Mouse (Mus musculus) layer of hippocampus, adult 11-12 months (tissue): Measurements from ENCODE around the gene Hebp1.

Experiments
- DNase-seq: peaks from one replicate; pipeline ENCODE4 v3.0.0; 2022; ENCODE audit warnings: low spot score

Gene Hebp1

DNA sequence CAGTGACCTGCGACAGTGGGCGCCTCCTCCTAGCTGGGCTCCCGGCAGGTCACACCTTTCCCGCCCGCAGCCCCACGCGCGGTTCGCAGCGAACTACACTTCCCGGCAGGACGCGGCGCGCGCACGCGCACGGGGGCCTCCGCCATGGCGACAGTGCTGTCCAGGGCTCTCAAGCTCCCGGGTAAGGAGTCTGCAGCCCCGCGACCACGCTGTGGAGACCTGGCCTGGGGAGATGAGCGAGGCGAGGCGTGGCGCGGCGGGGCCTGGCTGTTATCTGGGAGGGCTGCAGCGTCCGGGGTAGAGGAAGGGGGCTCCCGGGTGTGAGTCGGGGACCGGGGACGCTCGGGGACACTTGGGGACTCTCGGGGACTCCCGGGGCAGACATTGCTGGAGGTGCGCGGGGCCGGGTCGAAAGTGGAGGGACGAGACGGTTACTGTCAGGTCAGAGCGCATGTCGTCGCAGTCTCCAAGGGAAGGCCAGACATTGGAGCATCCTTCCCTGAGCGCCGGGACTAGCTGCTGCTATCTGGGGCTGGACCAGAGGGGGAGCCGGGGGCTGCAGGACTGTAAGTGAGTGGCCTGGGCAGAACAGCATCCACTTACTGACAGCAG, at the start of gene Hebp1, which contains the start of gene Fam234b:
Gene Hebp1, minus strand, starts transcription at position 102 of the 612 bp plus-strand sequence.
Gene Fam234b, plus strand, starts transcription at position 57 of the 612 bp plus-strand sequence.
- peak; percentile 88 for DNase-seq

DNA sequence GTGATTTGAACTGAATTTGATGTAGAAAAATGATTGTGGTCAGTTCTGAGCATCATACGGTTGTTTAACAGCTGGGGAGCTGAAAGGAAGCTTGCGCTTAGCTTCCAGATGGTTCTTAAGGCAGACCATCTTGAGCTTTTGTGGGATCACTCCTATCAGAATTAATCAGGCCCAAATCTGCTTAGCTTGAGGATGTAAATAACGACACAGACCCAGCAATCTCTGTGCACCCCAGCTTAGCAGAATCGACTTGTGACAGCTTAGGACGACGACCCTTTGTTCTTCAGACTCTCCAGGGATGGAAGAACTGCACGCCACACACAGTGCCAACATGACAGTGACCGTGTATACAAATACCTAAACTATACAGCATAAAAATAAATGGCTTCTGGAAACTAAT, 47.8 kb upstream of the Hebp1 start:
- DNase-seq, result no peak

DNA sequence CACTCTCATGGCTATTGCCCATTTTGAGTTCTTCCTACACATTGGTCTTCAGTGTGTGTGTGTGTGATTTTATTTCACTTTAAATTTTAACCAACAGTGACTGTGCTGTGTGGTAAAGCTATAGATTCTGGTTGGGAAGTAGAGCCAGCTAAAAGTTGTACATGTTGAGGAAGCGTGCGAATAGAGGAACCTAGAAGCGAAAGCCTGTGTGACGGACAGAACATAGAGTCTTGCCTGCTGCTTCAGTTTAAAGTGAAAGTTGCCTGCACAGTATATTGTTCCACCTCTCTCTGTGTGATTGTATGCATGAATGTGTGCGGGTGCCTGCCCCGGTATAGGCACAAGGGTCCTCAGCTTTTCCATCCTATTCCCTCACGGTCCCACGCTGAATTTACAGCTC, 42.5 kb upstream of the Hebp1 start:
- no peak for DNase-seq

DNA sequence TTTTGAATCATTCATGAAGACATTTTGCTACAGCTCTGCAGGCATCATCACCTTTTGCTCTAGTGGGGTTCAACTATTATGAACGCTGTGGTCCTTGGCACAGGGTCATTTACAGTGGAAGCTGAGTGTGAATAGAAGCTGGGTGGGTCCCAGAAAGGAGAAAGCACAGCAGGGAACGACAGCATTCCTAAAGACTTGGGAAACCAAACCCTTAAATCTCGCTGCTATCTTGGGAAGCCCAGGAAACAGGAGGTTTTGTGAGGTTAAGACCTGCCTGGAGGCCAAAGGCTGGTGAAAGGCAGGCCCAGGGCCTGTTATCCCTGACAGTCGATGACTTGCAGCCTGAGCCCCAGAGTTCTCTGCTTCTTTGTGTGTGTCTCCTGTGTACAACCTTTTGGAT, 40.4 kb upstream of the Hebp1 start:
- no peak for DNase-seq

DNA sequence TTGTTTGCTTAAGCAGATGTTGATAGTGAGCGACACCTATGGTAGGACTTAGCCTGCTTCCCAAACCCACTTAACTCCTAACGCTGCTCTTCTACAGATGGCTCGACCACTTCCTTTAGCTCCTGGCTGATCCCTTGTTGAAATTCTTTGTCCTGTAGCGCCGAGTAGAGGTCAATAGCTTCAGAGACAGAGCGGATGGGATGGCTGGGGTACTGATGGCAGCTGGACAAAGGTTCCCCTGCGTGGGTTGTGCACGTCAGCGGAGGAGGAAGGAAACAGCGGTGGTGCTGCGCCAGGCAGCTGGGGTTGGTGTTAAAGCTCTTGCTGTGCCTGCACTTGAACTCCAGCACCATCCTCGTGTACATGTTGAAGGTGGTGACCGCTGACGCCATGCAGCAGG, 39.5 kb upstream of the Hebp1 start:
- DNase-seq, result no peak

DNA sequence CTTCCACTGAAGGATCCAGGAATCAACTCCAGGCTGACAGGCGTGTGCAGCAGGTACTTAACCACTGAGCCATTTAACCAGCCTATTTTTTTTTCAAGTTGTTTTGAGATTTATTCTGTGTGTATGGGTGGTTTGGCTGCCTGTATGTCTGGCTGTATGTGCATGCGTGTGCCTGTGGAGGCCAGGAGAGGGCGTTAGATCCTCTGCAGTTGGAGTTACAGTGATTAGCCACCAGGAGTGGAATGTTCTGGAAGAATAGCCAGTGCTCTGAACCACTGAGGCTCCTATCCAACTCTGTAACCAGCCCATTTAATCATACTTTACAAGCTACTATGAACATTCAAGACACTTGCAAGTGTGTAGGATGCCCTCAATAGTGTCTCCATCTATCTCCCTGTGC, 38.8 kb upstream of the Hebp1 start:
- no peak for DNase-seq

DNA sequence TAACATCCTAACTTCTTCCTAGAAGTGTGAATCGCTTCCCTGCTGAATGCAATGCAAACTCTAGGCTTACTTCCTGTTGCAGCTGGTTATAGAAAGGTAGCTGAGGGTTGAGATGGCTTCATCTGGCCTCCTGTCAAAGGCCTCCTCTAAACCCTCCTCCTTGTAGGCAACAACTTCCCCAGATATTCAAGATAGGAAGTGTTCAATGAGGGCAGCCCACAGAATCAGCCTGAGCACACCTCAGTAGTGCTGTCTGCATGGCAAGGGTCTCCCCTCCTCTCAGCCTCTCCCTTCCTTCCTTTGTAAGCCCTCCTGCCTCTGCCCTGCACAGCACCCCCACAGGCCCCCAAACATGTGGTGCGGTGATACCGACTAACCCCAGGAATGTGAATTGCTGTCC, 37.9 kb upstream of the Hebp1 start:
- no peak for DNase-seq

DNA sequence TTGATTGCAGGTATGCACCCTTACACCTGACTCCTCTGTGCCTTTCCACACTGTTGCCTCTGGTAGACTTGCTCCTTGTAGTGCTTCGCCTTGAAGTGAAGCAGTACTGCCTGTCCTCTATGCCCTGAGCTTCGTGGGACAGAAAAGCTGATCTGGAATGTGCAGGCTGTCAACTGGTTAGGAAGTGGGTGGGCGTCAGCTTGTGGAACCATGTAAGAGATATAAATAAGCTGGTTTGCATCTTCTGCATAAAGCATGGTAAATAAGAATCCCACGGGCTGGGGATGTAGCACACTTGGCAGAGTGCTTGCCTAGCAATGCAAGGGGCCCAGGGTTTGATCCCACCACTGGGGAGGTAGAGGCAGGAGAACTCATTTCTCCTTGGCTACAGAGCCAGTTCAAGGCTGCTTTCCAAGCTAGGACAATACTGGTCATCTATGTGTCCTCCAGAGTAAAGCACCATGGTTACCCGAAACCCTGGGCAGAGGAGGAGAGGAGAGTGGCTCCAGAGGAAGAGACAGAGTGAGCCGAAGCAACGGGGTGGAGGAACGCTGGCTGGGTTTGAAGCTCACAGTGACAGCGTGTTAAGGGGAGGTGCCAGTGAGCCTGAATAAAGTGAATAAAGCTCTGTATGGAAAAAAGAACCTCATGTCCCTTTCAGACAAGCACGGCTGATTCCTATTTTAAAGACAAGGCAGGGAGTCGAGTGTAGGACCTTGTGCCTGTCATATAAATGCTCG, 34.8 kb upstream of the Hebp1 start:
- no peak for DNase-seq

DNA sequence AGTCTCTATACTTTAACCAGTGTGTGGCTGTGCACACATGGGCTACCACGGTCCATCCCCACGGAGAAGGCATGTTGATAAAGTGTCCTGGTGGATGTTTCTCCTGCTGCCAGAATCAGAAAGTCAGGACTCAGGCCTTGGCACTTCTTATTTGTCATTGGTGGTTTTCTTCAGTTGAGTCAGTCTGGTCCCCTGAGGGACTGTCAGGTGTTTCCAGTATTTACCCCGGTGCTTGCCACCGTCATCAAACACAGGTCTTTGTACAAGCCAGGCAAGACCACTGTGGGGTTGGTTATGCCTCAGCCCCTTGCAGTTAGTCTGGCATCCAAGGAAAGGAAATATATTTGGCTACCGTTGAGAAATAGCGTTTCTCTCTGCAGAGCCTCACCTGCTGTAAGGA, 32.8 kb upstream of the Hebp1 start:
- DNase-seq, result no peak

DNA sequence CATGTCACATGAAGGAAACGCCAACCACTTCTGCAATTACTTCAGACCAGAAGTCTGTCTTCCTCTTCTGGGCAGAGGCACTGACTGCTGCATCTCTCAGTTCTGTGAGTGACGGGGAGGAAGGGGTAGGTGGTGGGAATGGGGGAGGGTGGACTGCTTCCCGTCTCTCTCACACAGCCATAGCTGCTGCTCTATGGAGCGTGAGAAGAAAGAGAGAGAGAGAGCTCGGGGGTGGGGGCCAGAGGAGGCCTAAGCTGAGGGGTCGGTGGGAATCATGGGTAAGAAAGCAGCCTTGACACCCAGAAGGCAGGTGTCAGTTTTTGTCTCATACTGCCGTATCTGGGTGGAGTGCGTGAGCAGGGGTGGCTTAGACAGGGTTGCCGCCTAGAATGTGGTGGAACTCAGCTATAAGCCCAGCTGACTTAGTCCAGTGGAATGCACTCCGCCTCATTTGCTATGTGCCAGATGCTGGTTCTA, 30.7 kb upstream of the Hebp1 start:
- DNase-seq, result no peak

DNA sequence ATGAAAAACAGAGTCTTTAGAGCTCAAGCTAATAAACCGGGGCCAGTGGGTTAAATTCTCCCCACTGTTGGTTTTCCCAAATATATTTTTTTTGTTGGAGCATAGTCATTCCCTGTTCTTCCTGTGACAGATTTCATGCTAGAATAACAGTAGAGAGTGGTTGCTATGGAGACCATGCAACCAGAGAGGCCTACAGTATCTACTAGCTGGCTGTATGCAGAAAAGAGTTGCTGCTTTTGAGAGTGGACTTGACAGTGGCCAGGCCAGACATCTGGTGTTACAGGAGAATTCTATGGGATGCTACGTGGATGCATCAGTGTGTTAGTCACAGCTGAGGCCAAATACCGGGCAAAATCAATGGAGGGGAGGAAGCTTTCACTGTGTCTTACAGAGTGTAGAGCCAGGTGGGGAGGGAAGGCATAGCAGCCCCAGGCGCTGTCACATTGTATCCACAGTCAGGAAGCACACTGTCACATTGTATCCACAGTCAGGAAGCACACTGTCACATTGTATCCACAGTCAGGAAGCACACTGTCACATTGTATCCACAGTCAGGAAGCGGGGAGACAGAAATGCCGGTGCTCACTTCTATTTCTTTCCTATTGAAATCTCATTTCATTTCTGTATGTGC, 26.1 kb upstream of the Hebp1 start:
- DNase-seq, result no peak

DNA sequence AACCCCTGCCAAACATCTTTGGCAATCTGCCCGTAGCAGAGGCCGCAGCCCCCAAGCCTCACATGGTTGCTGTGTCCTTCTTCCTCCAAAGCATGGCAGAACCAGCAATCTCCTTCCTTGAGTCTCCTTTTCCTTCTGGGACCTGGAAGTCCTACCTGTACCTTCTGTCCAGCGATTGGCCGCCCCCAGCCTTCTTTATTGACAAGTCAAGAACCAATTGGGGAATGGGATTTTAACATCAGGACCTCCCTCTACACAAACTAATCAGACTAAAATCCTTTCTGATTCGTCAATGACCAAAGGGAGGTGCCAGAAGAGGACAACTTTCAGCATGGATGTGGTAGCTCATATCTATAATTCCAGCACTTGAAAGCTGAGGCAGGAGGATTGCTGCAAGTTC, 22.1 kb upstream of the Hebp1 start:
- no peak for DNase-seq

DNA sequence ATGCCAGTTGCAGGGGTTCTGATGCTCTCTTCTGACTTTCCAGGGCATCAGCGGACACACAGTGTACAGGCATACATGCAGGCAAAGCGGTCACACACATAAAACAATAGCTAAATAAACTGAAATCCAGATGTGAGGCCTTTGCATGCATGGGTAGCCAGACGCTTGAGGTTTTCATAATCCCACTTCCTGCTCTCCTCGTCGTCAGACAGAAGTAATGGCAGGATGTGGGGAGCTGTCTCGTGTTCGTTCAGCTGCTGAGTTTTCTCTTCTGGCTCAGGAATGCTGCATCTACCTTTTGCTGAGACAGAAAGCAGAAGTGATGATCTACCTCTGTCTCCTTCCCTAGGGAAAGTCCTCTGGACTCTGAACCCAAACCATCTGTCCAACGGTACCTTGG, 20.5 kb upstream of the Hebp1 start:
- DNase-seq, result no peak

DNA sequence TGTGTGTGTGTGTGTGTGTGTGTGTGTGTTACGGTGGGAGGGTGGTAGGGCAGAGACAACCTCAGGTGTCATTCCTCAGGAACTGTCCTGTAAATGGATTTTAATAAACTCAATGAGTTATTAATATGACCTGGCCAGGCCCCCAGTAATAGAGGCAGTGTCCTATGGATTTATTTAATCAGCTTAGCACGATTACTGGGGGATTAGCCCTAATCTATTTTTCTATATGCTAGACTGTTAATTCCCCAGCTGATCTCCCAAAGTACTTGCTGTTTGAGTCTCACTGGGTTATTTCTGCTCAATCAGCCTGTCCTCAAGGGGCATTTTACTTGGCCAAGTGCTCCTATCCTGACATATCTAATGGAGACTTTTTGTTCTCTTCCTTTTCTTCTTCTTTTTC, 14.8 kb upstream of the Hebp1 start:
- no peak for DNase-seq

DNA sequence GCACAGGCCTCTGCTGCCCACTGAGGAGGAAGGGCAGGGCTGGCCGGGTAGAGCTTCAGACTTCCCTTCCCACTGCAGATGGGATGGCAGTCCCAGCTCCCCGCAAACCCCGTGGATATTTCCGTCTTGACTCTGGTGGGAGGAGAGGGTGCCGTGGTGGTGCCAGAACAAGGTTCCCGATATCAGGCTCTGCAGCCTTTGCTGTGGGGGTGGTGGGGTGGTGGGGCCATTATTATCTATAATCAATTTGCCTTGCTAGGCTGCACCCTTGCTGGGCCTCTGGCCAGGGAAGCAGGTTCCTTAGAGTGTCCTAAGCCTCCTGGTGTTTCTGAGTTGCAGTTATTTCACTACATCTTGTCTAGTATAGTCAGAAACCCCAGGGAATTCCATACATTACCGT, 13.3 kb upstream of the Hebp1 start:
- DNase-seq, result no peak

DNA sequence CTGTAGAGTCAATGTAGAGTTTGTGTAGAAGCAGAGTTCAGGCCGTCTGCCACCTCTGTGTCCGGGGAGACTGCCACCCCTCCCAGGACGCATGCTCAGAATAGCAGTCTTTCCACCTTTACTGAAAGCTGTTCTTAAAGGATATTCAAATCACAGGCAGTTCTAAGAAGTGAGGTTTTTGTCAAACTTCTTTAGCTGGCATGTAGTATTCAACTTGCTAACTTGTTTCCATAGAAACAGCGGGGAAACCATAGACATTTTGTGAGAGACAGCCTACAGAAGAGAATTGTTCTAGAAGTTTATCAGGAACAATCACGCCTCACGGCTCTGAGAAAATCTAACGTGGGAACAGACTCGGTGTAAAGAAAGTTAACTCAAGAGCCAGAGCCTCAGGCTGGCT, 9.1 kb upstream of the Hebp1 start:
- DNase-seq, result no peak

DNA sequence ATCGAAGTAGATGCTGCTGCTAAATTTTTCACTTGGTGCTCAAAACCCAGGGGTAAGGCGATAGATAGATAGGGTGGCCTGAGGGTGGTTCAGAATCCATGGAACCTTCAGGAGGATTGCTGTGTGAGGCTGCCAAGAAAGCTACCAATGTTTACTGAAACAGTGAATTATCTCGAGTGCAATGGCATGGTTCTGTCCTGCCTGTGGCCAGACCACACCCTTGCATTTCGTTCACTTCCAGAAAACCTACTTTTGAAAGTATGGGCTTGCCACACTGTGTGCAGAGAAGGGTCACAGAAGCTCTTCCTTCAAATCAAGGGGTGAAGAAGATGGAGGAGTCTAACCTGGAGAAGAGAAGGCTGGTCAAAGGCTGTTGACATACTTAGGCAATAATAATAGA, 8.0 kb upstream of the Hebp1 start:
- no peak for DNase-seq

DNA sequence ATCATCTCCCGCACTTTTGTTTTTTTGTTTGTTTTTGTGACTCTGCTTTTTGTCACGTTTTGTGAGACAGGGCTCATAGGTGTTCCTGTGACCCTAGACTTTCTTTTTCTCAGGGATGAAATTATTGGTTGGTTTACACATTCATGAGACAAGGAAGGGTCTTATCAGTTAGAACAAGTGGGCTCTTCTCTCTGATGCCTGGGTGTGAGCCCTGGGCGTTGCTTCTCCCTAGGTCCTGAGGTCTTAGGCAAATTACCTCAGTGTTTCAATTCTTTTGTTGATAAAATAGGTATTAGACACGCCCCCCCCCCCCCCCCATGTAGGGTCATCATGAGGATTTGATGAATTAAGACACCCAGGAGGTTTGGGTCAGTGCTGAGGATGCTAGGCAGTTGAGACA, 7.0 kb upstream of the Hebp1 start:
- DNase-seq, result no peak

DNA sequence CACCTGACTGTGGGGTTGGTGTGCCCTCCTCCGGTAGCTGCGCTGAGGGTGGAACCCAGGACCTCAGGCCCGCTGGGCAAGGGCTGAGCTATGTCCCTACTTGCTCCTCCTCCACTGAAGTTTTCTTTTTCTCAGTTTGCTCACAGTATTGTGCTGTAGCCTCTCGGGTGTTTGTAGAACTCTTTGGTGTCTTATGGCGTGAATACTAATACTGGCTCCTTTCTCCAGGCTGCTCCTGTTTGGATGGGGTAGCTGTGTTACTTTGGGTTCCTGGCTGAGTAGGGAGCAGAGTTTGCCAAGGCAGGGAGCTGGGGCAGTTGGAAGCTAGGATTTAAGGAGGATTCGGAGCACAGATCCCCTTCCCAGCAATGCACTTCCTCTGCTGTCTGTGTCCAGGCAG, 5.9 kb upstream of the Hebp1 start:
- DNase-seq, result no peak

DNA sequence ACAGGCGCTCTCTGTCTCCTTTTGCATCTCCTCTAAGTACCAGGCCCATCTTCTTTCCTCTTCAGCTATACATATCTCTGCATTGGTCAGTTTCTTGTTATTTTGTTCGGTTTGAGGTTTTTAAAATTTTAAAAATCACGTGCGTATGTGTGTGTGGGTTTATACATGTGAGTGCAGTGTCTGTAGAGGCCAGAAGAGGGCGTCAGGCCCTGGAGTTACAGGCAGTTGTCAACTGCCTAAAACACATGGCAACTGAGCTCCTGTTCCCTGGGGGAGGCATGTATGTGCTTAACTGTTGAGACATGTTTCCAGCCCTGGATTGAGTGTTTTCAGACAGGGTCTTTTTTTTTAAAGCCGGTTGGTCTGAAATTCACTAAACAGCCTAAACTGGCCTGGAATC, 4.8 kb upstream of the Hebp1 start:
- no peak for DNase-seq

DNA sequence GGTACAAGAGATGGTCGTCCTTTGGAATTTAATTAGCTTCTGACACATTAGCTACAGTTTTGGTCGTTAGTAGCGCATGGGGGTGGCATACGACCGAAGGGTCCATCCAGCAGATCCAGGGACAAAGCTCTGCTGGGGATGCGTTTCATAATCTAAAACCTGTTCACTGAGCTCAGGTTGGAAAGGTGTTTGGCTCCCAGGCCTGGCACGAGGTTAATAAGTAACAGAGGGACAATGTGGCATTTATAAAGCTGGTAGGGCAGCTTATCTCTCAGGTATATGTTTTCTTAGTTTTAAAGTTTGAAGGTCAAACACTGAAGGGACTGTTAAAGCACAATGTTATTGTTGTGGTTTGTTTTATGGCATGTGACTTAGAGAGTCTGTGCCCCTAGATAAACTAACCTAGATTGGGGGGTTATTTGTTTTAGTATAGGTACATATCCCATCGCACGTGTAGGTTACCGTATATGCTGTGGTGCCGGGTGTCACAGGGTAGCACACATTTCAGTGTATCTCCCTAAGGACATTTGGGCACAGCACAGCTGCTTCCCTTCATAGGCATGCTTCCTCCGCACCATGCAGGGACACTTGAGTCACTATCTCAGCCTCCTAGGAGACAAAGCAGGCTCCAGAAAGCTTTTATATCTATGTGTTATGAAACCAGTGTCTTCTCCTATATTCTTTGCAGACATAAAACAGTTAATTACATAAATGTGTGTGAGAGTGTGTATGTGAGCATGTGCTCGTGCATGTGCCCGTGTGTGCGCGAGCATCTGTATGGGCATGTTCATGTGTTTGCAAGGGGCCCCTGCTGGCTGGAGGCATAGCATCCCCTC, 2.5 kb upstream of the Hebp1 start:
- no peak for DNase-seq

DNA sequence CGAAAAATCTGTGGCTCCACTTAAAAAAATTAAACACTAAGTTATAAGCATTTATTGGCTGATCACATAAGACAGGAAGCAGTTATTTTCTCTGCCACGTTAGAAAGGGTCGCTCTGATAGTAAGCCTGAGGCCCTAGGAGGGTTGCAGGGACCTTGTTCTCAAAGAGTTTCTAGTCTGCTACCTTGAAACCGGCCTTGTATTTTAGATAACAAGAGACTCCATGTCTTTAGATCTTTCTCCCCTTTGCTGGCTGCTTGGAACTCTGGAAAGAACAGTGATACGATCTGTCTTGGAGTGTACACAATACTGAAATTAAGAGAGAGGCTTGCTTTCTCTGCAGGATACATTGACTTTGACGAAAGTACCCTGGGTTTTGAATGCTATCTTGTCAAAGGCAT, 904 bp upstream of the Hebp1 start:
- no peak for DNase-seq

DNA sequence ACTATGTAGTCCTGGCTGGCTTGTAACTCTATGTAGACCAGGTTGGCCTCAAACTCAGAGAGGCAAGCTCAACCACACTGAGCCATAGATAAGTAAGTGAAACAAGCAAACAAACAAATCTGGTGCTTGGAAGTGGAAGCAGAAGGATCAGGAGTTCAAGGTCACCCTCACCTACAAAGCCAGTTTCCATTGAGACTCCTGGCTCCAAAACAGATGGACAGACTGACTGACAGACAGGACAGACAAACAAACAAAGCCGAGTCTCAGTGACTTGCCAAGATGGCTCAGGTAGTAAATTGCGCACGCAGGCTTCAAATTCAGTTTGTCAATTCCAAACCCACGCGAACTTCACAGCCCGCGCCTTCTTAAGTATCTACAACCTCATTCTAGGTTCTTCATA, 376 bp downstream of the Hebp1 start:
- DNase-seq, result no peak
